Mouse (Mus musculus) T-helper 2 cell (primary cell): ENCODE measurements around the gene Ccdc127.

ENCODE experiments used
- in situ Hi-C: fragments of 300-600 bp; cut with MboI, MseI; formaldehyde crosslinking; loops from one replicate; pipeline ENCODE4 v1.15.1; 2025; ENCODE audit warnings: high pct_unique_total_duplicates

Ccdc127 gene

GRCm38 (mm10) chr13:74349566-74350434 is at the start of gene Ccdc127, which contains the start of gene Sdha:
Gene Ccdc127 (plus strand): TSS chr13:74350309.
Gene Sdha (minus strand): TSS chr13:74350280.
- in situ Hi-C loops: loop anchor here (10.0 kb wide), 1 partner anchor 175 kb away; no protein-coding TSS in a partner anchor

DNA sequence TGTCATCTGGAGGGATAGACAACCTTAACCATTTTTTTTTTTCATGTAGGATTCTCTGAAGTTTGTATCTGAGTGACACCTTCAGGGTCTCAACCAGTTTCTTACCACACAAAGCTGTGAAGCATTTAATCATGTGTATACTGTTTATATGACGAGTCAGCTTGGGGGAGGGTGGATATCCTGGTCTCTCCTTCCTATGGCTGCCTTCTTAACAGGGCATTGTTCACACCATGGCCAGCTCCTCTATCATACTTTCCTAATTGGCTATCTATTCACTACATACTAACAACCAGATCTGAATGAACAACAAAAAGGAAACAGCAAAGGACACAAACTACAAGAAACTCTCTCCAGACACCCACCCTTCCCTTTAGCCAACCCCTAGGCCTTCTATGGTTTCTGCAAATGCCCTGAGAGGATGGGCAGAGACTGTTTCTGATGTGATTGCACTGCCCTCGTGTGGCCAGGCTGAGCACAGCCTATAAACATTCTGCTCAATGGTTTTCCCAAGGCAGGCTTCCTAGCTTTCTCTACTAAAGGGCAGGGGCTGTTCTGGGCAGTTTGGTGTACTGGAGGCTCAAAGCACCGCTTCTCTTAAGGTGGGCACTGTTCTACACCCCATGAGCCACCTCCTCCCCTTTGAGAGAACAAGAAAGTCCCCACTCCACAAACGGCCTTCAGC is 49.0 kb upstream of the Ccdc127 start:
- in situ Hi-C loops: no loop called here

- in situ Hi-C loops: no loop called here
Observed at GRCm38 (mm10) chr13:74301607-74301984, 48.5 kb upstream of the Ccdc127 start.

DNA sequence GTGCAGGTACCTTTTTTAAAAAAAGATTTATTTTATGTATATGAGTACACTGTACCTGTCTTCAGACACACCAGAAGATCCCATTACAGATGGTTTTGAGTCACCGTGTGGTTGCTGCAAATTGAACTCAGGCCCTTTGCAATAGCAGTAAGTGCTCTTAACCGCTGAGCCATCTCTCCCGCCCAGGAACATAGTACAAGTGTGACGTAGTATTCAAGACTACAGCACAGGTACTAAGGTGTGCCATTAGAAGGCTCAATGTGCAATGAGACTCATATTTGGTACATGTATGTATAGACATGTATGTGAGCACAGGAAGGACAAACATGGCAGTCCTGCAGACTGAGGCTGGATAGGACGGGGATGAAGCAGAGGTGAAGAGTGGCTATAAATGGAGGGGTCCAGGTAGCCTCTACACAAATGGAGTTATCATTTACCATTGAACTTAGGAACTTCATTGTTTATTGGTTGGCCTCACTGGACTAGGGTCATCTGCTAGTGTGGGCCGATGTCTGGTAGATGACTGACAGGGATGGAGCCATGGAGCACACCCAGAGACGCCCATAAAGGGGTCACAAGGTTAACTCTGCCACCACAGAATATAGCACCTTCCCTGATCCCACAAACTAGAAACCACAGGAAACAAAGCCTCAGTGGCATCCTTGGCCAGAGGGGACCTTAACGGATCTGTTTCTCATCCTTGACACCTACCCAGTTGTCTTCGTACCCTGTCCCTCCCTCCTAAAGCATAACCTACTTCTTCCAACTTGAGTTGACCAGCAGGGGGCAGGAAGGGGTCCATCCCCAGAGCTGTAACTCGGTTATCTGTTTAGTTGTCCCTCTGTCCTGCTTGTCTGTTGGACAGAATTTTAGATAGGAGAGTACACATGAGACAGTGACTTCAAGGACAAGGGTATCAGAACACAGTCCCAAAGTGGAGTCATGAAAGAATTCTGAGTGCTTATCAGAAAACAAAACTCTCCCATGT is 47.8 kb upstream of the Ccdc127 start:
- in situ Hi-C loops: no loop called here

DNA sequence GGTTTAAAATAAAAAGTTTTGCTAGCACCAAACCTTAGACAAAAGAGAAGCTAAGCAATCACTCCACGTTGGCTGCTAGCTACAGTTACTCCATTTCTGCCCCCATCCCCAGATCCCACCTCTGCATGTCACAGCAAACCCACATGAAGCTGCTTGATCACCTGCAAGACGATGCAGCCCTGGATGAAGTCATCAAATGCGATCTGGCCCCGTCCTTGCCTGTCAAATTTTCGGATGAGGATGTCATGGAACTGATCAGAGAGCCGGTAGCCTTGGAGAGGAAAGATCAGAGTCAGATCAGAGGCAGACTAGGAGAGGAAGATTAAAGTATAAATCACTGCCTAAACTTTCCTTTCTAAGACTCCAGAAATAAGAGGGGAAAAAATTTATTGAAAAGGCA is 44.7 kb upstream of the Ccdc127 start:
- in situ Hi-C loops: no loop called here

- in situ Hi-C loops: no loop called here
Observed at GRCm38 (mm10) chr13:74305780-74306179, 44.3 kb upstream of the Ccdc127 start.

- in situ Hi-C loops: no loop called here
Observed at GRCm38 (mm10) chr13:74314616-74315015, 35.5 kb upstream of the Ccdc127 start.

- in situ Hi-C loops: no loop called here
Observed at GRCm38 (mm10) chr13:74316386-74316785, 33.7 kb upstream of the Ccdc127 start.

- in situ Hi-C loops: no loop called here
Observed at GRCm38 (mm10) chr13:74316789-74317169, 33.3 kb upstream of the Ccdc127 start.

- in situ Hi-C loops: no loop called here
Observed at GRCm38 (mm10) chr13:74317170-74317849, 32.8 kb upstream of the Ccdc127 start, which contains the start of gene Pdcd6. Gene Pdcd6 (minus strand): TSS chr13:74317580.

DNA sequence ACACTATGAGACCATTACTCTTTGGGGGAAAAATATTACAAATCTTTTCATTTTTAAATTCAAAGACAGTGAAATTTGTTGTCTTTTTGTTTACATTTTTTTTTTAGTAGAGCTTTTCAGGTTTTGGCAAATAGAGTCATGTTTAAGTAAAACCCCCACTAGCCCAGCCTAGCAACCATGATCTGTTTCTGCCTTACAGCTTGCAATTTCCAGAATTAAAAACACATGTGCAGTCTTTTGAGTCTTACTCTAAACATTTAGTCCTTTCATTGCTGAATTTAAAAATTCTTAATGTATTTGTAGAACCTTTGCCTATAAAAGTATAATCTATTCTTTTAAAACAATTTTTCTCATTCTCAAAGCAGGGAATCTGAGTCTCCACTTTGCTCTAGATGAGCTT is 20.8 kb upstream of the Ccdc127 start:
- in situ Hi-C loops: no loop called here

DNA sequence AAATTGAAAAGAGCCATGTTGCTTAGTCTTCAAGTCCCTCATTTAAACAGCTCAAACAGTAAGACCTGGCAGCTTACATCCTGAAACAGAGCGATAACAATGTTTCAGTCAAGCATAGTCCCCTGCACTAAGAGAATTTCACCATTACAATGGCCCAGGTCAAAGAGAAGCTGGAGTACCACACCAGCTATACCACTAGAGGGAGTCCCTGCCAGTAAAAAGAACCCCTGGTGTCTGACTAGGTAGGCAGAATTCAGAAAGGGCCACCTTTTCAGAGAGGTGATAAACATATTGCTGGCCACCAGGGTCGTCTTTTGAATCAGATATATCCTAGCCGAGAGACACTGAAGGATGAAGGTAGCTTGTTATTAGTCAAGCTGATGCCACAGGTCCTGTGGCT is 9.1 kb upstream of the Ccdc127 start:
- in situ Hi-C loops: loop anchor here (10.0 kb wide), 1 partner anchor 184 kb away; no protein-coding TSS in a partner anchor

DNA sequence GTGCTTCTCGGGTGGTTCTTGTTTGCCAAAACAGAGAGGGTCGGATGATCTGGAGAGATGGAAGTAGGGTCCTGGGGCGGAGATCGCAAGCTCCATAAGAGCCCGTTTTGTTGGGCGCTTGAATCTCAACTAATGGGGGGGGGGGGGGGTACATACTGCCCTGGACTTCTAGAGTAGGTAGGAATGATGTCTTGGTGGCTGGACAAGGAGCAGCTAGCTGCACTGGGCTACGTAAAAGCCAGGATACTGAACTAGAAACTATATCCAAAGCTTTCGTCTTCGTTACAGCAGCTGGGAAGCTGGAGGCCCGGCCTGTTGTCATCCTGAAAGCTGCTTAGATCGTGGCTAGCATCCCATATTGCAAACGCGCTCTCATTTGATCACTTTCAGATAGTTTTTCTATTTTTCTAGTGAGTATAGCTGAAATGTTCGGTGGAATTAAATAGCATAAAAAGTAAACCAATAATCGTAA is 362 bp downstream of the Ccdc127 start:
- in situ Hi-C loops: no loop called here

GRCm38 (mm10) chr13:74356491-74356890 is 6.4 kb downstream of the Ccdc127 start:
- in situ Hi-C loops: no loop called here

DNA sequence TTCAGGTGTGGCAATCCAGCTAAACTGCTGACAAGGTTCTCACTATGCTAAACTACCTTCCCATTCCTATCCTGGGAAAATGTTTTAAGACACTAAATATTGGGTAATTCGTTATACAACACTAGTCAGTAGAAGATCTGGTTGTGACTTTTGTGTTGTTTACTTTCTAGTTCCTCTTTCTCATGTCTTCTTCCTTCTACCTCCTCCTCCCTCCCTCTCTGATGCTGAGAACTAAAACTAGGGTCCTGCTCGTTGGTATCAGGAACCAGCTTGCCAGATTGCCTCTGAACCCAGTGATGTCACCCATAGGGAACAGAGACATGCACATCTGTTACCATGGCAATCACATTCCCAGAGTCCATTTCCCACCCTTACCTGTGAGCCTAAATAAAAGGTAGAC is 12.1 kb downstream of the Ccdc127 start:
- in situ Hi-C loops: no loop called here

DNA sequence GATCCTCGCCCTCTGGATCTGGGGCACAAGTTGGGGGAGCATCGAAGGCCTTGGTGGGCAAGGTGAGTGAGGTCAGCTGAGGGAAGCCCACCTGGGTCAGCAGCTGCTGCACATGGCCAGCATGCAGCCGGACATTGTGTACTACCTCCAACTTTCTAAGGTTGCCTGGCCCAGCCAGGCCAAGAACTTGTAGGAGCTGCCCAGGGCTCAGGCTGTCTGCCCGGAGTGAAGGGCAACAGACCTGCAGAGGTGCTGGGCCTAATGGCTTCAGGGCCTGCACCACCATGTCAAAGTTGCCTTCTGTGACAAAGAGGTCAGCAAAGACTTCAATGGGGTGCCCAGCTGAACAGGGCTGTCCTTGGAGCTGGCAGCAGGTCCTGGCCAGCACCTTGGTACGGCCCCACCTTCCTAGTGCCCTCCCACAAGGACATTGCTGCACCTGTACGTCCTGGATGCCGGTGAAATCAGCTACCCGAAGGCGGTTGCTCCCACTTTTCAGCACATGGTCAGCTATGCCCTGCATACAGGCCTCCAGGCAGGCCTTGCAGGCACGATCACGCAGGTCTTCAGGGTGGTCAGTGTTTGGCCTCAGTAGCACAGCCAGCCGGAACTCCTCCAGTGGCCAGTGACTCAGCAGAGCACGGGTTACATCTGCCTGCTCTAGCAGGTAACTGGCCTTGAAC is 13.2 kb downstream of the Ccdc127 start:
- in situ Hi-C loops: no loop called here

DNA sequence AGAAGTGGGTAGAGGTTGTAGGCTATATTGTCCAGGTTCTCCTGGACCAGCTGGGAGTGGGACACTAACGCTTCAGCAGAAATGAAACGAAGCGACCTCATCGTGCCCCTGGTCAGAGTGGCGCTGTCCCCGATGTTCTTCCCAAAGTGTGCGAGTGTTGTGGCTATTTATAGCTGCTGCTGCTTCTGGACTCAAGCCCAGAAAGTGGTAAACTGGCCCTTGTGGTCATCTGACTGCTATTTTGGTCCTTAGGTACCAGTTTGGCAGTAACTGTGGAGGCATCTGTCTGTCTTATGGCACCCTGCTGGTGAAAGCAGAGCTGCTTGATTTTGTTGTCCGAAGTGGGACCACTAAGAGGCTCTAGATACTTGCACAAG is 13.7 kb downstream of the Ccdc127 start, which contains the start of gene Lrrc14b:
Gene Lrrc14b, minus strand, starts transcription at position 147 of the 377 bp plus-strand sequence.
- in situ Hi-C loops: no loop called here

GRCm38 (mm10) chr13:74381533-74382276 is 31.6 kb downstream of the Ccdc127 start:
- in situ Hi-C loops: loop anchor here (25.0 kb wide), 1 partner anchor 481 kb away; no protein-coding TSS in a partner anchor

DNA sequence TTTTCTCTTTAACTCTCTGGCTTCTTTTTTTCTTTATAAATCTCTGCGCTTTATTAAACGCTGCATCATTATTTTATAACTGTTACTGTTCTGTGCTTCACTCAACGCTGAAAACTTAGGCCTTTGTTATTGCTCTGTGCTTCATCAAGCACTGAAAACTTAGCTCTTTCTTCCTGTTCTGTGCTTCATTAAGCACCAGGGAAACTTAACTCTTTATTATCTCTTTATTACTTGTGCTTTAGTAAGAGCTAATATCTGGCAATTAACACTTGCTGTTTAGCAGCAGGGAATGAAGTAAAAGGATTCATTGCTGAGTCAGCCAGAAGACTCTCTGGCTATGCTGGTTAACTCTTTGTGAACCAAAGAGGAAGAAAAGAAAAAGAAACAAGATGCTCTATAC is 32.2 kb downstream of the Ccdc127 start:
- in situ Hi-C loops: loop anchor here (25.0 kb wide), 1 partner anchor 480 kb away; no protein-coding TSS in a partner anchor
